Mouse (Mus musculus) left cerebral cortex, postnatal 25 days (tissue): ENCODE measurements at regions not wholly inside any gene's neighbourhood (a gene's known extent, or its start where the extent isn't known, plus 50 kb on each side); places are given as distances from the start of the nearest gene placed in this dataset.

Experiments
- DNase-seq, 2 experiments: peaks; one replicate each; pipeline ENCODE4 v3.0.0; 2022; ENCODE audit warnings: low spot score in 2 of 2, mixed read lengths in 1 of 2
- intact Hi-C: fragments of 180-260 bp; cut with DNase I; formaldehyde crosslinking; loops from one replicate; pipeline ENCODE4 v1.15.1; 2025

GRCm38 (mm10) chr4:58728641-58729040, 58.9 kb downstream of the Olfr267 start:
- DNase-seq = no peak
- intact Hi-C loops = no loop called here

- intact Hi-C loops = no loop called here
- DNase-seq = no peak
Measured at GRCm38 (mm10) chr4:58726424-58726823, 61.1 kb downstream of the Olfr267 start.

GRCm38 (mm10) chr4:58722772-58723171, 64.7 kb downstream of the Olfr267 start:
- DNase-seq = peak in 1 of 2 experiments; percentile 14
- intact Hi-C loops = no loop called here

GRCm38 (mm10) chr4:58720682-58721081, 66.8 kb downstream of the Olfr267 start:
- no peak for DNase-seq
- intact Hi-C loops = no loop called here

GRCm38 (mm10) chr4:58716426-58716825, 71.1 kb downstream of the Olfr267 start:
- intact Hi-C loops = no loop called here
- no peak for DNase-seq

GRCm38 (mm10) chr4:58715846-58716245, 71.7 kb downstream of the Olfr267 start:
- DNase-seq = no peak
- intact Hi-C loops = no loop called here

- intact Hi-C loops = no loop called here
- no peak for DNase-seq
Measured at GRCm38 (mm10) chr4:58714221-58714620, 73.3 kb downstream of the Olfr267 start.

GRCm38 (mm10) chr4:58712875-58713274, 74.6 kb downstream of the Olfr267 start:
- DNase-seq = no peak
- intact Hi-C loops = no loop called here

- intact Hi-C loops = no loop called here
- no peak for DNase-seq
Measured at GRCm38 (mm10) chr4:58712166-58712565, 75.3 kb downstream of the Olfr267 start.

- DNase-seq = no peak
- intact Hi-C loops = no loop called here
Measured at GRCm38 (mm10) chr4:58699236-58699798, 88.2 kb downstream of the Olfr267 start.

GRCm38 (mm10) chr4:58698828-58699227, 88.7 kb downstream of the Olfr267 start:
- intact Hi-C loops = no loop called here

GRCm38 (mm10) chr4:58696684-58697083, 90.8 kb downstream of the Olfr267 start:
- intact Hi-C loops = no loop called here
- no peak for DNase-seq

More at GRCm38 (mm10) chr4:58698828-58699227, 88.7 kb downstream of the Olfr267 start:
- DNase-seq = no peak

GRCm38 (mm10) chr4:58695281-58695680, 92.2 kb downstream of the Olfr267 start:
- intact Hi-C loops = no loop called here
- DNase-seq = no peak

GRCm38 (mm10) chr4:58693018-58693417, 94.5 kb downstream of the Olfr267 start:
- intact Hi-C loops = no loop called here

GRCm38 (mm10) chr4:58681926-58682325, 105.6 kb downstream of the Olfr267 start:
- no peak for DNase-seq
- intact Hi-C loops = no loop called here

More at GRCm38 (mm10) chr4:58693018-58693417, 94.5 kb downstream of the Olfr267 start:
- DNase-seq = no peak

- intact Hi-C loops = no loop called here
- no peak for DNase-seq
Measured at GRCm38 (mm10) chr4:58677701-58678385, 109.7 kb downstream of the Olfr267 start.

- intact Hi-C loops = no loop called here
- DNase-seq = peak in 1 of 2 experiments; percentile 8
Measured at GRCm38 (mm10) chr4:58671406-58672035, 116.0 kb downstream of the Olfr267 start.

- intact Hi-C loops = no loop called here
- no peak for DNase-seq
Measured at GRCm38 (mm10) chr4:58670906-58671250, 116.6 kb downstream of the Olfr267 start.

- intact Hi-C loops = no loop called here
- DNase-seq = no peak
Measured at GRCm38 (mm10) chr4:58670107-58670905, 116.6 kb upstream of the Lpar1 start.
